Mouse (Mus musculus): ENCODE data around the gene Ino80b. TPM values are rescaled to one million over a fixed set of nuclear protein-coding genes. Genes with fewer than 3 reads are reported as not detected.

The Ino80b gene
- total and polyA plus RNA-seq, 3 experiments: 14.9 to 30.4 (median 26.1) TPM

GRCm38 (mm10) chr6:83101688-83102556 lies 23.3 kb downstream of the Ino80b start:
- Histone ChIP-seq H3K27ac (ENCODE audit: insufficient read depth, low read depth) (peak overlapping the region; percentile 71), H3K4me2 (ENCODE audit: insufficient read depth, low read depth, poor library complexity, severe bottlenecking) (peak overlapping the region; percentile 68), H3K79me2 (replicated peaks; ENCODE audit: control insufficient read depth, extremely low read depth, insufficient read depth, poor library complexity, severe bottlenecking) (no peaks in the 10 kb centered on the region), H3K4me3 (replicated peaks in 1 of 3; ENCODE audit: low read depth in 2 of 3, low read length in 2 of 3, poor library complexity in 1 of 3) (peak overlapping the region; percentile 60 to 99 (median 87)), H3K27me3 (replicated peaks) (peaks cover 9% of the 10 kb centered on the region), H3K4me1 (ENCODE audit: control insufficient read depth in 1 of 2, insufficient read depth in 2 of 2) (peaks cover 9 to 24% of the 10 kb centered on the region in 2 experiments; a peak in 3 of 4 replicates), H3K9me3 (replicated peaks; ENCODE audit: low read length) (peaks cover 2% of the 10 kb centered on the region), H3K36me3 (replicated peaks in 1 of 2; ENCODE audit: control insufficient read depth in 1 of 2, insufficient read depth in 1 of 2, low read length in 1 of 2) (peaks cover under 1 to 33% of the 10 kb centered on the region in 2 experiments), H3K9ac (ENCODE audit: insufficient read depth, low read depth) (peak overlapping the region; percentile 86)
- in situ Hi-C loops (cut with MboI; ENCODE audit: low pct_ligation_motif_present, low pct_unique_long_range_greater_than_20kb, low sequenced_read_pairs) (loop anchor here (5.0 kb wide), 2 partner anchors 105 to 190 kb away; no protein-coding TSS in a partner anchor), dilution Hi-C loops (cut with MboI; ENCODE audit: extremely low pct_ligation_motif_present, extremely low pct_unique_long_range_greater_than_20kb, low sequenced_read_pairs) (no loop called here)
- peak; percentile 33 for DNase-seq (ENCODE audit: extremely low read depth)
- TF ChIP-seq MXI1 (IDR thresholded peaks at IDR 0.05; ENCODE audit: low read depth, low read length): no peak
- no peak; the same call in 1 of the 2 replicates for TF ChIP-seq MAX (IDR thresholded peaks at IDR 0.05; ENCODE audit: low read length)
- TF ChIP-seq UBTF (IDR thresholded peaks at IDR 0.05; ENCODE audit: low read depth, low read length): peak; percentile 89
- TF ChIP-seq CHD2 (IDR thresholded peaks at IDR 0.05; ENCODE audit: low read length): no peak
- 0 out of 2 replicates have a peak, but pooled peaks have one; percentile 6 for TF ChIP-seq MYC (IDR thresholded peaks at IDR 0.05; ENCODE audit: low read depth, low read length)
- no peak for TF ChIP-seq ZKSCAN1 (IDR thresholded peaks at IDR 0.05; ENCODE audit: borderline replicate concordance, low read depth, low read length)
- no peak; the same call in 1 of the 2 replicates for TF ChIP-seq RCOR1 (conservative IDR thresholded peaks at IDR 0.05; ENCODE audit: low read depth, low read length)
- peak; percentile 41 for TF ChIP-seq SMC3 (IDR thresholded peaks at IDR 0.05; ENCODE audit: low read depth, low read length)
- no peak for TF ChIP-seq USF1 (IDR thresholded peaks at IDR 0.05; ENCODE audit: low read depth, low read length)
- 0 out of 2 replicates have a peak, but pooled peaks have one; percentile 17 for TF ChIP-seq ZMIZ1 (IDR thresholded peaks at IDR 0.05; ENCODE audit: low read depth, low read length)
- no peak for TF ChIP-seq IRF4 (IDR thresholded peaks at IDR 0.05; ENCODE audit: low read depth, low read length)
- peak in 1 of 2 experiments; percentile 51; a peak in 2 of 4 replicates for TF ChIP-seq CTCF (conservative IDR thresholded peaks at IDR 0.05 in 1 of 2, IDR thresholded peaks at IDR 0.05 in 1 of 2; ENCODE audit: low read depth in 2 of 2, low read length in 2 of 2)
- TF ChIP-seq CHD1 (IDR thresholded peaks at IDR 0.05; ENCODE audit: low read depth, low read length): peak; percentile 73; the same call in 1 of the 2 replicates
- TF ChIP-seq TBP (conservative IDR thresholded peaks at IDR 0.05; ENCODE audit: low read depth, low read length): no peak

GRCm38 (mm10) chr6:83101316-83101687 lies 23.9 kb downstream of the Ino80b start, which contains the start of the genes Ccdc142 and Gm42688:
Gene Ccdc142 (plus strand): TSS chr6:83101601.
Gene Gm42688 (plus strand): TSS chr6:83101617.
- peak; percentile 91 for DNase-seq (ENCODE audit: extremely low read depth)
- peaks cover 9% of the 10 kb centered on the region for H3K27me3 ChIP-seq (replicated peaks)
- in situ Hi-C loops (cut with MboI; ENCODE audit: low pct_ligation_motif_present, low pct_unique_long_range_greater_than_20kb, low sequenced_read_pairs): loop anchor here (5.0 kb wide), 2 partner anchors 104 to 189 kb away; no protein-coding TSS in a partner anchor
- H3K4me2 ChIP-seq (ENCODE audit: insufficient read depth, low read depth, poor library complexity, severe bottlenecking): peak within 1 kb of the TSS; percentile 68
- H3K79me2 ChIP-seq (replicated peaks; ENCODE audit: control insufficient read depth, extremely low read depth, insufficient read depth, poor library complexity, severe bottlenecking): no peaks in the 10 kb centered on the region
- H3K4me1 ChIP-seq (ENCODE audit: control insufficient read depth in 1 of 2, insufficient read depth in 2 of 2): peaks cover 9 to 24% of the 10 kb centered on the region in 2 experiments; a peak in 3 of 4 replicates
- peak within 1 kb of the TSS; percentile 60 to 99 (median 87) for H3K4me3 ChIP-seq (replicated peaks in 1 of 3; ENCODE audit: low read depth in 2 of 3, low read length in 2 of 3, poor library complexity in 1 of 3)
- peak within 1 kb of the TSS; percentile 86 for H3K9ac ChIP-seq (ENCODE audit: insufficient read depth, low read depth)
- dilution Hi-C loops (cut with MboI; ENCODE audit: extremely low pct_ligation_motif_present, extremely low pct_unique_long_range_greater_than_20kb, low sequenced_read_pairs): no loop called here
- peak within 1 kb of the TSS; percentile 71 for H3K27ac ChIP-seq (ENCODE audit: insufficient read depth, low read depth)
- H3K36me3 ChIP-seq (replicated peaks in 1 of 2; ENCODE audit: control insufficient read depth in 1 of 2, insufficient read depth in 1 of 2, low read length in 1 of 2): peaks cover 0 to 28% of the 10 kb centered on the region in 2 experiments
- H3K9me3 ChIP-seq (replicated peaks; ENCODE audit: low read length): peaks cover 2% of the 10 kb centered on the region
- TF ChIP-seq SMC3 (IDR thresholded peaks at IDR 0.05; ENCODE audit: low read depth, low read length): peak; percentile 85
- TF ChIP-seq NRF1 (IDR thresholded peaks at IDR 0.05; ENCODE audit: low read depth, low read length): peak; percentile 68
- TF ChIP-seq POLR2A (IDR thresholded peaks at IDR 0.05; ENCODE audit: low read depth, low read length): peak; percentile 74
- no peak for TF ChIP-seq MAFK (IDR thresholded peaks at IDR 0.05; ENCODE audit: insufficient replicate concordance, low read length)
- peak; percentile 43; the same call in 1 of the 2 replicates for TF ChIP-seq TBP (conservative IDR thresholded peaks at IDR 0.05; ENCODE audit: low read depth, low read length)
- TF ChIP-seq ZNF384 (IDR thresholded peaks at IDR 0.05; ENCODE audit: low read depth, low read length): no peak
- TF ChIP-seq IRF4 (IDR thresholded peaks at IDR 0.05; ENCODE audit: low read depth, low read length): peak; percentile 31; the same call in 1 of the 2 replicates
- TF ChIP-seq KAT2A (IDR thresholded peaks at IDR 0.05; ENCODE audit: insufficient replicate concordance, low read length): peak; percentile 76; the same call in 1 of the 2 replicates
- TF ChIP-seq CHD1 (IDR thresholded peaks at IDR 0.05; ENCODE audit: low read depth, low read length): no peak
- no peak for TF ChIP-seq POLR2AphosphoS2 (IDR thresholded peaks at IDR 0.05; ENCODE audit: low read depth, low read length)
- peak in 1 of 2 experiments; percentile 87; a peak in 2 of 4 replicates for TF ChIP-seq CTCF (conservative IDR thresholded peaks at IDR 0.05 in 1 of 2, IDR thresholded peaks at IDR 0.05 in 1 of 2; ENCODE audit: low read depth in 2 of 2, low read length in 2 of 2)
- peak; percentile 57 for TF ChIP-seq USF1 (IDR thresholded peaks at IDR 0.05; ENCODE audit: low read depth, low read length)
- TF ChIP-seq MAX (IDR thresholded peaks at IDR 0.05; ENCODE audit: low read length): peak; percentile 49; the same call in 1 of the 2 replicates
- peak; percentile 61; the same call in 1 of the 2 replicates for TF ChIP-seq CHD2 (IDR thresholded peaks at IDR 0.05; ENCODE audit: low read length)
- TF ChIP-seq ZC3H11A (IDR thresholded peaks at IDR 0.05; ENCODE audit: low read depth, low read length): no peak
- TF ChIP-seq BHLHE40 (IDR thresholded peaks at IDR 0.05; ENCODE audit: low read depth, low read length): peak; percentile 72
- no peak; the same call in 1 of the 2 replicates for TF ChIP-seq MEF2A (IDR thresholded peaks at IDR 0.05; ENCODE audit: borderline replicate concordance, low read depth, low read length)
- no peak for TF ChIP-seq EP300 (IDR thresholded peaks at IDR 0.05; ENCODE audit: low read length)
- TF ChIP-seq RAD21 (IDR thresholded peaks at IDR 0.05; ENCODE audit: low read depth, low read length): peak; percentile 63
- TF ChIP-seq E2F4 (IDR thresholded peaks at IDR 0.05; ENCODE audit: insufficient replicate concordance, low read depth, low read length): peak; percentile 68; the same call in 1 of the 2 replicates
- TF ChIP-seq HCFC1 (IDR thresholded peaks at IDR 0.05; ENCODE audit: low read depth, low read length): peak; percentile 94

All from CH12.LX (cell line).